Mouse (Mus musculus): ENCODE results near the gene Cdca3. TPM values are rescaled to one million over a fixed set of nuclear protein-coding genes. Genes with fewer than 3 reads are reported as not detected.
"Not testable (repeated sequence)": the region's sequence is repeated elsewhere in the genome, so short reads cannot be mapped to it uniquely, and the experiment has no call there.

The Cdca3 gene
- total RNA-seq, 2 experiments from 2014 or later: 6.9 to 10.8 TPM

DNA sequence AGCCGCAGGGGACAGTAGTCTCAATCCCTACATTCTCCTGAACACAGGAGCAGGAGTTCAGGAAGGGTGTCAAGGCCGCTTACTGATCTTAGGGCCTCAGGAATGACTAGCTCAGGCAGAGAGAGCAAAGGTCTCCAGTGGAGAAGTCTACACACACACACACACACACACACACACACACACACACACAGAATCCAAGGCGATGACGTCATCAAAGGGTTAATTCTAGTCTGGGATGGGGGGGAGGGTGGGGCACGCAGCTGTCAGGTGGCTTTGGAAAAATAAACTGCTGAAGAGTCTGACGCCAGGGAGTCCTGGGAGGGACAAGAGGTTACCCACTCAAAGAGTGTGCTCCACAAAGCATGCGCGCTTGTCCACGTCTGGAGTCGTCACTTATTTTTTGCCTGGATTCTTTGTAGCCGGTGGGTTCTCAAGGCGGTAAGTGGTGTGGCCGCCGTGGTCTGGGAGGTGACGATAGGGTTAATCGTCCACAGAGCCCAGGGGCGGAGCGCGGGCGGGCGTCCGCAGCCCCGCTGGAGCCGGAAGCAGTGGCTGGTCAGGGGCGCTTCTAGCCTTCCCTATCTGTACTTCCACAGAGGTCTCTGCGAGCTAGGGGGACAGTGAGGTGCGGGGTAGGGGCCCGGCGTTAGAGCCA, 20.9 kb upstream of the Cdca3 start, which contains the start of gene Spsb2:
Gene Spsb2, plus strand, starts transcription at position 304 of the 655 bp plus-strand sequence.
- intact Hi-C loops (cut with DNase I): loop anchor here (5.0 kb wide), 1 partner anchor 51 kb away; the partner anchor contains the start of genes Atn1 and Gm45234
- DNase-seq: peak; percentile 71

DNA sequence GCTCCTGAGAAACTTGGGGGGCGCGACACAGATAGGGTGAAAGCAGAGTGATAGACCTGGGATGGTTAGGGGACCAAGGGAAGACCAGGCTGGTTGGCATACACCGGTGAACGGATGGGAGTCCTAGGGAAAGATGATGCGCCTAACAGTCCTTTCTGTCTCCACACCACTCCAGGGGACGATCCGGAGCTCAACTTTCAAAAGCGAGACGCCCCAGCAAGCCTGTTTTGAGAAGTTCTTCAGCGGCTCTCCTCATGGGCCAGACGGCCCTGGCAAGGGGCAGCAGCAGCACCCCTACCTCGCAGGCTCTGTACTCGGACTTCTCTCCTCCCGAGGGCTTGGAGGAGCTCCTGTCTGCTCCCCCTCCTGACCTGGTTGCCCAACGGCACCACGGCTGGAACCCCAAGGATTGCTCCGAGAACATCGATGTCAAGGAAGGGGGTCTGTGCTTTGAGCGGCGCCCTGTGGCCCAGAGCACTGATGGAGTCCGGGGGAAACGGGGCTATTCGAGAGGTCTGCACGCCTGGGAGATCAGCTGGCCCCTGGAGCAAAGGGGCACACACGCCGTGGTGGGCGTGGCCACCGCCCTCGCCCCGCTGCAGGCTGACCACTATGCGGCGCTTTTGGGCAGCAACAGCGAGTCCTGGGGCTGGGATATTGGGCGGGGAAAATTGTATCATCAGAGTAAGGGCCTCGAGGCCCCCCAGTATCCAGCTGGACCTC, 20.1 kb upstream of the Cdca3 start:
- DNase-seq: peak; percentile 87
- intact Hi-C loops (cut with DNase I): loop anchor here (5.0 kb wide), 1 partner anchor 52 kb away; the partner anchor contains the start of genes Atn1 and Gm45234

DNA sequence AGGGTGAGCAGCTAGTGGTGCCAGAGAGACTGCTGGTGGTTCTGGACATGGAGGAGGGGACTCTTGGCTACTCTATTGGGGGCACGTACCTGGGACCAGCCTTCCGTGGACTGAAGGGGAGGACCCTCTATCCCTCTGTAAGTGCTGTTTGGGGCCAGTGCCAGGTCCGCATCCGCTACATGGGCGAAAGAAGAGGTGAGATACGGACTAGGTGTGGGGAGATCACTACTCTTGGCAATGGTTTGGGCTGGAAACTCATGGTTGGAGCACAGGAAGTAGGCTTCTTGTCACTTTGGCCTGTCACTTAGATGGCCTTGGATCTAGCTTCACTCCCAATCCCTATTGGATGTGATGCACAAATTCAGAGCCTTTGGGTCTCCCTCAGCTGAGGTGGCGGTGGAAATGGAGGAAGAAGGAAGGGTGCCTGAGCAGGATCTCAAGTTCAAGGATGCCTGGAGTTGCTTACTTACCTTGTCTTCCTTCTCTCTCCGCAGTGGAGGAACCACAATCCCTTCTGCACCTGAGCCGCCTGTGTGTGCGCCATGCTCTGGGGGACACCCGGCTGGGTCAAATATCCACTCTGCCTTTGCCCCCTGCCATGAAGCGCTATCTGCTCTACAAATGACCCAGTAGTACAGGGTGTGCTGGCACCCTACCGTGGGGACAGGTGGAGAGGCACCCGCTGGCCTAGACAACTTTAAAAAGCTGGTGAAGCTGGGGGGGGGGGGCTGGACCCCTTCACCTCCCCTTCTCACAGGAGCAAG, 19.4 kb upstream of the Cdca3 start:
- DNase-seq: peak; percentile 45
- intact Hi-C loops (cut with DNase I): loop anchor here (5.0 kb wide), 1 partner anchor 53 kb away; the partner anchor contains the start of genes Atn1 and Gm45234

DNA sequence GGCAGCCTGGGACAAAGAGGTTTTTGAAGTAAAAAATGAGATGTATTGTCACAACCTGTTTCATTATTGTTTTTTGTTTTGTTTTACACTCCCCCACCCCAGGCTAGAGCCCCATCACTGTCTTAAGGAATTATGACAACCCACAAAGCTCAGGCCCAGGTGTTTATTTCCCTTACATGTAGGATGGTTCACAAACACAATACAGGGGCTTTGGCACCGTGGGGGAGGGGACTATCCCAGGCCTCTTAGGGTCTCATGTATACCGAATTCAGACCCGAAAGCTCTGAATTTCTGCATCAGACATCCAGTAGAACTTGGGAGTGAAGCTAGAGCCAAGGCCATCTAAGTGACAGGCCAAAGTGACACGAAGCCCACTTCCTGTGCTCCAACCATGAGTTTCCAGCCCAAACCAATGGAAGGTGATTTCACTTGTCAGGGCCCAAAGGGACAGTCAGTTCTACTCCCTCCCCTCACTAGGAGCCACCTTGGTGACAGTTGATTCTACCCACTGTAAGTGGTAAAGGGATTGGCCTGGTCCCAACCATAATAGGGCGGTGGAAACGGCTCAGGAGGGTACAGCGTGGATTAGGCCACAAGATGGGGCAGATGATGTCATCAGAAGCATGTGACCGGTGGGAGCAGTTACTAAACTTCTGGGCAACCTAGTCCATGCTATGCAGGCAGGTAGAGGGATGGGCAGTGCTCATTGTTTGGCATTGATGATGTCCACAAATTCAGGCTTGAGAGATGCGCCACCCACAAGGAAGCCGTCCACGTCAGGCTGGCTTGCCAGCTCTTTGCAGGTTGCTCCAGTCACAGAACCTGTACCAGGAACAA, 18.6 kb upstream of the Cdca3 start:
- intact Hi-C loops (cut with DNase I); DNase-seq: not testable (repeated sequence)

DNA sequence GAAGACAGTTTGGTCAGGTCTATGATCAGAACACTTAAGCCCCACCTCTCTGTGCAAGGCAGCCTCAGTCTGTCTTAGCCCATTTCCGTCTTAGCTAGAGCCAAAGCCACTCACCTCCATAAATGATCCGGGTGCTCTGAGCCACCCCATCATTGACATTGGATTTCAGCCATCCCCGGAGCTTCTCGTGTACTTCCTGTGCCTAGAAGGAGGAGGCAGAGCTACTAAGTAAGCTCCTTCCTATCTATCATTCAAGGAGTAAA, 18.0 kb upstream of the Cdca3 start:
- intact Hi-C loops (cut with DNase I): no loop called here
- DNase-seq: no peak

DNA sequence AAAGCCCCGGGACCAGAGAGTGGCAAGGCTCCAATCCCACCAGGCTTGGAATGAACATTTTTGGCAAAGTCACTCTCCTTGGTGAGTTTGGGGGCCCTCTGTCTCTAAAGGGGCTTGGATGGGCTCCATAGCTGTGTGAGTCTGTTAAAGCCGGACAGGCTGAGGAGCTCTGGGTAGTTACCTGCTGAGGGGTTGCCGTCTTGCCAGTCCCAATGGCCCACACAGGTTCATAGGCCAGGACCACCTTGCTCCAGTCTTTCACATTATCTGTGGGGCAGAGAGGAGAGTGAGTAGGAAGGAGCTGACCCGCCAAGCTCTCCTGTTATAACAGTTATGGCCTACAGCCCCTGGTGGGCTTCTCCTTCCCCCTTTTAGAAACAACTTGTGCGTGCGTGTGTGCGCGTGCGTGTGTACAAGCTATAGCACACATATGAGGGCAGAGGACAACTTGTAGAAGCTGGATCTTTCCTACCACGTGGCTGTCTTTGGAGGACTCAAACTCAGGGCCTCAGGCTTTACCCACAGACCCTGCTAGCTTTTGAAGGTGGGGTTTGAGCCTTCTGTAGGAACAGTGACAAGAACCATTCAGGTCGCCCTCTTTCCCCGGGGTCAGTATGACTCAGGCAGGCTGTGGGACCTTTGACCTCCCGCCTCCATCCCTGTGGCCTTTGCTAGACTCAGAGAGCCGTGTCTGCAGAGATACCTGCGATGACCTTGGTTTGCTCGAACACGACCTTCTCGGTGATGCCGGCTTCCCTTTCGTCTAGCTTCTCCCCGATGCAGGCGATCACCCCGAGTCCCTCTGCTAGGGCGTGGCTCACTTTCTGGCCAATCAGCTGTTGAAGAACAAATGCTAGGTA, 17.4 kb upstream of the Cdca3 start:
- DNase-seq: no peak
- intact Hi-C loops (cut with DNase I): no loop called here

DNA sequence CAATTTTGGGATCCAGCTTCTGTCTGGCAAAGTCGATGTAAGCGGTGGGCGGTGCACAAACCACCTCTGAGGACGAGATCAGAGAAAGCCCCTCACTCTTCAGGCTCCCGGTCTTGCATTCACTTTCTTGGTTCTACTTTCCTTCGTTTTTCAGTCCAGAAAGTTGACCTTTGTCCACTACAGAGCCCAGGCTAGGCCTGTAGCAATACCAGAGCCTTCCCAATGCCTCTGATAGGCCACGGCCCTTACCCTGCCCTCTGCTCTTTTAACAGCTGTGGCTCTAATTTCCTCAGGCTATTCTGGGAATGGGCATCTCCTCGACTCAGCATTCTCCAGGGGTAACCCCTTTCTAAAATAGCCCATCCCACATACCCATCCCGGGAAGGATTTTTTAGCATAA, 16.5 kb upstream of the Cdca3 start:
- DNase-seq: no peak

DNA sequence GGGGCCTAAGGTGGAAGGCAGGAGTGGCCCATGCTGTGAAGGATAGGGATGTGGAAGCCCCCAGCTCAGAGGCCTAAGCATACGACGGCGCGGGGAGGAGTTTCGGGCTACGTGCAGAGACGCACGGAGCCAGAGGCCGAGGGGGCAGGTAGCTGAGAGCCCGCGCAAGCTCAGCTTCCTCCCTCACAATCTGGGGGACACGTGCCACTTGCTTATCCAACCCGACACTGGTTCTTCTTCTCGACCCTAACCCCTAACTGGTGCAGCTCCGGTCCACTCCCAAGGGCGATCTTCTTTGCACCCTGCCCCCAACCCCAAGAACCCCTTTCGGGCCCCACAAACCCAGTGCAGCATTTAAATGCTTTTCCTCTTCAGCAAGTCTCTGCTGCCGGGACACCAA, 15.9 kb upstream of the Cdca3 start:
- intact Hi-C loops (cut with DNase I): no loop called here
- DNase-seq: peak; percentile 72

More for the DNA sequence above, 16.5 kb upstream of the Cdca3 start:
- intact Hi-C loops (cut with DNase I): no loop called here

DNA sequence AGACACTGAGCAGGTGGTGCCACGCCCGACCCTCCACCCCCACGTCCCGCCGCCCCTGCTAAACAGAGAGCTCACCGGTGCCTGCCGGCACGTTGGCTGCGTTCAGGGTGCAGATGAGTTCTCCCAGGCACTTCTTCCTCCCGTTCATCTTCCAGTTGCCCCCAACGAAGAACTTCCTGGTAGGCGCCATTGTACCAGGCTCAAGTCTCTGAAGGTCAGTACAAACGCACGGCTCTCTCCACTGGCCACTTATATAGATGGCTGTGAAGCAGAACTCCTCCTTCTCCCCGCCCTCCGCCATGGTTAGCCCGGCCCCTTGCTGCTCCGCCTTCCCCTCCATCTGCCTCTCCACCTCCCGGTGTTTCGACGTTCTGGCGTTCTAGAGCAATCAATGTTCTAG, 15.4 kb upstream of the Cdca3 start, which contains the start of gene Tpi1:
Gene Tpi1, minus strand, starts transcription at position 364 of the 400 bp plus-strand sequence.
- intact Hi-C loops (cut with DNase I): no loop called here

DNA sequence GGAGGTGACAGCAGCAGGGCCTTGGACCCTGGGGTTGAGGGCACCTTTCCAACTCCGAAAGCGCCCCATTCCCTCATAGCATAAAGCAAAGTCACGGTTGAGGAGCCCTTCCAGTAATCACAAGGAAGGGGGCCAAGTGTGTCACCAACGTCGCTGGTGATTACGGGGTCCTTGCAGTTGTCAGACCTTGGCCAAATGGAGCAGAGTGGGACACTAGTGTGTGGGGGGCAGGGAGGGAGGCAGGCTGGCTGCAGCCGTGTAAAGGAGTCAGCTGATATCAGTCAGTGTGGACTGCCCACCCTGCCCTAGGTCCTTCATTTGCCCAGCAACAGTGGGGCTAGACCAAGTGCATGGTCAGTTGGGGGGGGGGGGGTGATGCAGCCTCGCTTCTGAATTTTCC, 14.9 kb upstream of the Cdca3 start:
- peak; percentile 53 for DNase-seq
- intact Hi-C loops (cut with DNase I): no loop called here

More for the DNA sequence above, 15.4 kb upstream of the Cdca3 start, which contains the start of gene Tpi1:
- peak; percentile 94 for DNase-seq

DNA sequence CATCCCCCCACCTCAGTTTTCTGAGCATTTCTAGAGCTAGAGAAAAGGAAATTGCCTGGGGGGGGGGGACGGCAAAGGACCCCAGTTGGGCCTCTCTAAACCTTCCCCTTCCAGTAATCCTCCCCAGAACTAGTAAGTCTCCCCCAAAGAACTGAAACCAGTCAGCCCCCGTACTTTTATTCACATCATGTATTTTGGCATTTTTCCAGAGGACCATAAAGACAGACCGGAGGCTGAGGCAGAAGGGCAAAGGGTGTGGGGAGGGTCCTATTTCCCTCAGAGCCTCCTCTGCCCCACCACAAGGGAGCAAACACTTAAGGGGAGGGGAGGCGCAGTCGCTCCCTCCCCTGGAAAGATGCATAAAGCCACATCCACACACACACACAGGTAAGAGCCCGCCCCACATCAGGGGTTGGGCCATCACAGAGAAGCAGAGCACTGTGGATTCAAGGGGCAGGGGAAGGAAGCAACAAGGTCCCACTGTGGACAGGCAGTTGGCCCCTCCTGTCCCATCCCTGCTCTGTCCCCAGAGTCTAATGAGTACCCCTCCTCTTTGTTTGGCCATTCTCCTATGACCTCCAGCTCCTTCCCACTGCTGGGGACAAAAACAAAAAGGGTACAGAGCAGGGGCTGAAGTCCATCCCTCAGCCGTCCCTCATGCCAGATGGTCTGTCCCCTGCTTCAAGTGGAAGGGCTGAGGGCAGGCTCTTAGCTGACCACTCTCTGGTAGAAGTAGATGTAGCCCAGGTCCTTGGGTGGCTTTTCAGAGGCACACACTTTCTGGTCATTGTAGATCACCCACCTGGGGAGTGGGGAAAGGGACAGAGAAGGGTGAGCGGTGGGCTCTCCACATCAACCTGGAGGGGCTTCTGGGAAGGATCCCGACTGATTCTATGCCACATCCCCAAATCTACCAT, 14.2 kb upstream of the Cdca3 start:
- DNase-seq: no peak
- intact Hi-C loops (cut with DNase I): no loop called here

DNA sequence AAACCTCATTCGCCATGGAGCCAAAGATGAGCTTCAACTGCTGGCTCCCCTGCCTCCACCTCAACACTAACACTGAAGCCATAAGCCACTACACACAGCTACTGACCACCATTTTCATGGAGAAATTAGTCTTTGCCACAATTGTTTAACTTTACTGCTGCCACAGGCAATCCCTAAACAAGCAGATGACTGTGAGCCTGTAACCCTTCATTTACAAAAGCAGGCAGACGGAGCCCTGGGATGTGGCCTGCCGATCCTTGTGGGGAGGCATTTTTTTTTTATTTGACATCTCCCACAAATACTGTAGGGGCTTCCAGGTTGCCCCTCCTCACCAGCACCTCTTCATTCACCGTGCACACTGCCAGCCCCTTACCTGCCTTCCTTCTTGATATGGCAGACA, 12.7 kb upstream of the Cdca3 start:
- no peak for DNase-seq

DNA sequence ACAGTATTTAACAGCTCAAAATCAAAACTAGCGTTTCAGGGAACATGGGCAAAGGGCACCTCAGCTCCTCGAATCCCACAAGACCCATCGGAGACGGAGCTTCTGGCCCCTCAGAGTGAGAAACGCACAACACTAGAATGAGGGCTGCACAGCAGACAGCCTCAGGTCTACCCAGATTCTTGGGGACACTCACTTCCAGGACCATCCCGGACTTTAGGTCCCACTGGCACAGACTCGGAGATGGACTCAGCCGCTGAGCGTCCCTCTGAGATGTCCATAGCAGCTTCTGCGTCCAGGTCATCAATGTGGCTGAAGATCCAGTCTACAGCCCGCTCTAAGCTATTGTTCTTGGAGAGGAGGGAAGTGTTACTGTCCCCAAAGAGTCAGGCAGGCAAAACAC, 12.2 kb upstream of the Cdca3 start:
- no peak for DNase-seq
- intact Hi-C loops (cut with DNase I): no loop called here

More for the DNA sequence above, 12.7 kb upstream of the Cdca3 start:
- intact Hi-C loops (cut with DNase I): no loop called here

DNA sequence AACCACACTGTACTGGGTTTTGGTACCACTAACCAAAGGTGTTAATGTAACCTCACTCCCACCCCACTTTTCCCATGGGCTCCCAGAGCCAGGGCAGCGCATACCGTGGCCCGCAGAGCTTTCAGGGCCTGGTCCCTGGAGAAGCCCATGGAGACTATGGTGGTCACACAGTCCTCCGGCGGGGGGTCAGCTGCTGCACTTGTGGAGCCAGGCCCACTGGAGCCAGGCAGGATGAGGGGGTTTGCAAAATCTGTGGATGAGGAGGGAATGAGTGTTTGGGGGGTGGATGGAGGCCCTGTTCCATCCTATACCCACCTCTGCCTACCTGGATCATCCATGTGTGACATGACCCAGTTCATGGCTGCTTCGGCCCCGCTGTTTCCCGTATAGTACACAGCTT, 11.8 kb upstream of the Cdca3 start:
- intact Hi-C loops (cut with DNase I): no loop called here
- DNase-seq: no peak

DNA sequence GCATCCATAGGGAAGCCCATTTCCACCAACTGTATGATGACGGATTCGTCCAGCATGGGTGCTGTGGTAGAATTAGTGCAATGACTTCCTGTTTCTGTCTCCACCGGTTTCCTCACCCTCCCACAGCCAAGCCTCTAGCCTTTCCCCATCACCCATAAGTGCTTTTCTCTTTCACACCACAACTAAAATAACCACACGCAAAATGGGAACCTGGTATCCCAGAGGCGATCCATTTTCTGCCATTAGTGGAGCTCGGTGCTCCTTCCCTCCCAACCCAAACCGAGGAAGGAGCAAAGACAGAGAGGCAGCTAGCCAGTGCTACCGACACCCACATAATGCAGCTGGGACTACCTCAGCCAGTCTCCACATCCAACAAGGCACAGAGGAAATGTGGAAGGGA, 11.4 kb upstream of the Cdca3 start:
- intact Hi-C loops (cut with DNase I): no loop called here
- no peak for DNase-seq

DNA sequence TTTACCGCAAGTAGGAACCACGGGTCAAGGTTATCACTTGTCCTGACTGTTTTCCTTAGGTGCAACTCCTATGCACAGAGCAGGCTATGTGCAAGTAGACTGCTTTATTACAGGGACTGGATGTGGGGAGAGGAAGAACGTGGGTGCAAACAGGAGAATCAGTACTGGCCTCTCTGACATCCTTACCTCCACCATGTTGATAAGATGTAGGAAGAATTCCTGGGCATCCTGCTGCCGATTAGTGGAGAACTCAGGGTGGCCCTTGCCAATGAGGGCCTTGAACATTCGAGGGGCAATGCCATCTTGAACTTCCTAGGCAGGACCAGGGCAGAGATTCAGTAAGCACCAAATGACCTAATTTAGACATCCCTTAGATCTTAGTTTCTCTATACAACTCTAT, 8.5 kb upstream of the Cdca3 start:
- intact Hi-C loops (cut with DNase I): no loop called here
- no peak for DNase-seq

DNA sequence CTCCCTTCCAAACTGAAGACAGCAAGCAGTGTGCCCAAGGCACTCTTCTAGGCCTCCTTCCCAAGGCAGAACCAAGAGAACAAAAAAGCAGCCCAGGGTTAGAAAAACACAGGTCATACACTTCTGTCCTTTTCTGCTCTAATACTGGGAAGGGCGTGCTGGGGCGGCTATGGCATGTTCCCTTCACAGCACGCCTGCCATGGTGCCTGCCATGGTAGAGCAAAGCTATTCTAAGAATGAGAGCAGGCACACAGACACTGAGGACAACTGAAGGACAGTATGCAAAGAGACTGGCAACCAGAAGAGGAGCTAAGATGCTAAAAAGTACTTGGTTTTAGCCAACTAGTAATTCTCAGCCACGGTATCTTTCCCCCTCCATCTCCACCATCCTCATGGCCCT, 7.3 kb upstream of the Cdca3 start:
- intact Hi-C loops (cut with DNase I): no loop called here
- no peak for DNase-seq

DNA sequence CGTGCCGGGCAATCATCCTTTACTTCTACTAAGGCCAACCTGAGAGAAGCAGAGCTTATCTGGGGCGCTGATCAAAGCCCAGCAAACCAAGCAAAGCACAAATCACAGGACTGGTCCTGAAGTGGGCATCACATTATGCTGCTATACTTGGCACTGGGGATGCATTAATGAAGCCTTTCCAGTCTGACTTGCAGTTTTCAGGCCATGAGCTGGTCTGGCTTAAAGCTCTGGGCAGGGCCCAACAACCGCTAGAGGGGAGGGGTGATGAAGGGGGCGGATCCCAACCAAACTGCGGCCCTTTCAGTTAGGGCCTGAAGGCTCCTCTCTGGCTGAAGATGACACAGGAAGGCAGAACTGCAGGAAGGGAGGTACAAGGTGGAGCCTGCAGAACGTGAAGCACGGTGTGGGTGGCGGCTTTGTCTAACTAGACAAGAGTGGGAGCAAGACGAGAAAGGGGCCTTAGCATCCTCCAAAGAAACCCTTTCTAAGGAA, 1.2 kb upstream of the Cdca3 start:
- DNase-seq: peak; percentile 56
- intact Hi-C loops (cut with DNase I): no loop called here
